Comparison of ENCODE assay signal across 20 mouse cellular contexts in genomic region chr1:73721486-73722225, GRCm38 (mm10).
DNase-seq lines count a peak whose midpoint lies in the region; ATAC-seq and TF ChIP-seq lines count a peak whose summit lies in the region.
"Had no signal": no experiment of that assay in that cellular context is flagged by ENCODE, and none has a peak within 500 bp of the region (broad histone marks: within the 10 kb centered on the region; RNA-seq: fewer than 3 reads in every experiment).

No protein-coding gene starts in this region.

- H3K9me3 ChIP-seq in heart, postnatal 0 days (replicated peaks; ENCODE audit: control insufficient read depth, low read length), result no peaks in the 10 kb centered on the region
- H3K9me3 ChIP-seq in midbrain, postnatal 0 days (ENCODE audit: low read length), result no peaks in the 10 kb centered on the region
- H3K9me3 ChIP-seq in midbrain, embryonic 10.5 days (replicated peaks), result no peaks in the 10 kb centered on the region
- H3K9me3 ChIP-seq: embryonic facial prominence, embryonic 12.5 days; forebrain, embryonic 12.5 days had no signal

- H3K9ac ChIP-seq in heart, postnatal 0 days (replicated peaks; ENCODE audit: low read depth, low read length), result no peak overlapping the region
- no peak overlapping the region for H3K9ac ChIP-seq in midbrain, postnatal 0 days (replicated peaks; ENCODE audit: low read length, poor library complexity, severe bottlenecking)
- H3K9ac ChIP-seq: embryonic facial prominence, embryonic 12.5 days; forebrain, embryonic 12.5 days had no signal

- no peaks in the 10 kb centered on the region for H3K36me3 ChIP-seq in heart, postnatal 0 days (replicated peaks; ENCODE audit: control insufficient read depth, insufficient read depth, low read length)
- no peaks in the 10 kb centered on the region for H3K36me3 ChIP-seq in midbrain, postnatal 0 days (ENCODE audit: insufficient read depth, low read length)
- H3K36me3 ChIP-seq in midbrain, embryonic 10.5 days, result no peaks in the 10 kb centered on the region
- H3K36me3 ChIP-seq: embryonic facial prominence, embryonic 12.5 days; forebrain, embryonic 12.5 days had no signal

- peak; percentile 26 to 31 for DNase-seq in cerebellum, postnatal 10 days
- no peak for DNase-seq in cerebellum, adult 2 months
- DNase-seq in heart, postnatal 0 days (ENCODE audit: low spot score), result no peak
- no peak for DNase-seq in heart, adult 18-20 months
- DNase-seq in kidney, adult 8-10 months, result peak; percentile 23 to 43
- no peak for DNase-seq in kidney, postnatal 10 days
- peak; percentile 15 for DNase-seq in midbrain, postnatal 0 days (ENCODE audit: low spot score)
- DNase-seq in midbrain, embryonic 10.5 days (ENCODE audit: low spot score), result no peak
- DNase-seq: adrenal gland, postnatal 10 days; cerebellum, adult 11 months; cerebellum, postnatal 14 days; embryo, embryonic 11 days; gastrocnemius, adult 2 months; gastrocnemius, postnatal 25 days; heart, adult 2 months; heart, postnatal 36 days had no signal

- TF ChIP-seq EP300 in heart, postnatal 0 days (IDR thresholded peaks at IDR 0.05; ENCODE audit: low read depth), result no peak

- ATAC-seq in heart, postnatal 0 days (ENCODE audit: insufficient read depth, low read depth), result 0 out of 2 replicates have a peak, but pooled peaks have one; percentile 20
- ATAC-seq in midbrain, postnatal 0 days (ENCODE audit: low FRiP score), result no peak
- ATAC-seq: hindbrain, embryonic 16.5 days had no signal

- 51% methylated on average over 6 of the region's 6 CpGs for WGBS in cerebellum, adult 2 months
- WGBS in heart, postnatal 0 days, result 53% methylated on average over 6 of the region's 6 CpGs
- 50% methylated on average over 6 of the region's 6 CpGs for WGBS in midbrain, postnatal 0 days
- 80% methylated on average over 6 of the region's 6 CpGs for WGBS in midbrain, embryonic 10.5 days

- no peak overlapping the region for H3K4me3 ChIP-seq in cerebellum, adult 2 months (replicated peaks; ENCODE audit: insufficient read depth, low read depth, low read length)
- no peak overlapping the region for H3K4me3 ChIP-seq in heart, postnatal 0 days (ENCODE audit: low read depth, low read length)
- H3K4me3 ChIP-seq in midbrain, postnatal 0 days (ENCODE audit: low read depth, low read length), result no peak overlapping the region
- H3K4me3 ChIP-seq in midbrain, embryonic 10.5 days, result no peak overlapping the region
- H3K4me3 ChIP-seq: embryonic facial prominence, embryonic 12.5 days; forebrain, embryonic 12.5 days; gastrocnemius, adult 2 months; heart, adult 2 months had no signal

- TF ChIP-seq CTCF in cerebellum, adult 2 months (IDR thresholded peaks at IDR 0.05; ENCODE audit: borderline replicate concordance, insufficient read depth, low read depth, low read length), result no peak
- no peak for TF ChIP-seq CTCF in heart, postnatal 0 days (IDR thresholded peaks at IDR 0.05; ENCODE audit: low read depth)
- TF ChIP-seq CTCF in midbrain, postnatal 0 days (IDR thresholded peaks at IDR 0.05), result 0 out of 2 replicates have a peak, but pooled peaks have one; percentile 15

- no peak for TF ChIP-seq POLR2A in cerebellum, adult 2 months (IDR thresholded peaks at IDR 0.05; ENCODE audit: borderline replicate concordance, insufficient read depth, low read length)

- peaks cover 48% of the 10 kb centered on the region for H3K4me1 ChIP-seq in cerebellum, adult 2 months (ENCODE audit: control insufficient read depth, insufficient read depth, low read length)
- H3K4me1 ChIP-seq in heart, postnatal 0 days (ENCODE audit: control insufficient read depth, insufficient read depth), result peaks cover 12% of the 10 kb centered on the region
- no peaks in the 10 kb centered on the region for H3K4me1 ChIP-seq in midbrain, postnatal 0 days (ENCODE audit: insufficient read depth, low read length)
- H3K4me1 ChIP-seq in midbrain, embryonic 10.5 days, result peaks cover 4% of the 10 kb centered on the region; the same call in 1 of the 2 replicates
- H3K4me1 ChIP-seq: embryonic facial prominence, embryonic 12.5 days; forebrain, embryonic 12.5 days had no signal

- H3K27me3 ChIP-seq in cerebellum, adult 2 months (ENCODE audit: control insufficient read depth, insufficient read depth, low read length), result no peaks in the 10 kb centered on the region
- no peaks in the 10 kb centered on the region for H3K27me3 ChIP-seq in heart, postnatal 0 days (ENCODE audit: control insufficient read depth, insufficient read depth, low read length)
- H3K27me3 ChIP-seq in midbrain, postnatal 0 days (ENCODE audit: insufficient read depth, low read length), result no peaks in the 10 kb centered on the region
- no peaks in the 10 kb centered on the region for H3K27me3 ChIP-seq in midbrain, embryonic 10.5 days (ENCODE audit: low read depth, poor library complexity, severe bottlenecking)
- H3K27me3 ChIP-seq: embryonic facial prominence, embryonic 12.5 days; forebrain, embryonic 12.5 days had no signal

- H3K27ac ChIP-seq in cerebellum, adult 2 months (ENCODE audit: insufficient read depth, low read length), result no peak overlapping the region
- no peak overlapping the region for H3K27ac ChIP-seq in heart, postnatal 0 days (ENCODE audit: low read depth)
- H3K27ac ChIP-seq in midbrain, postnatal 0 days (ENCODE audit: low read depth, low read length), result no peak overlapping the region
- H3K27ac ChIP-seq in midbrain, embryonic 10.5 days (replicated peaks), result no peak overlapping the region
- H3K27ac ChIP-seq: embryonic facial prominence, embryonic 12.5 days; forebrain, embryonic 12.5 days; gastrocnemius, adult 2 months; heart, adult 2 months had no signal

- H3K4me2 ChIP-seq in heart, postnatal 0 days (ENCODE audit: low read depth, low read length), result no peak overlapping the region
- no peak overlapping the region for H3K4me2 ChIP-seq in midbrain, postnatal 0 days (ENCODE audit: low read depth, low read length, poor library complexity, severe bottlenecking)
- H3K4me2 ChIP-seq: embryonic facial prominence, embryonic 12.5 days; forebrain, embryonic 12.5 days; heart, embryonic 11.5 days had no signal

Comparison
In these comparisons a context has a peak if more than half of its experiments do, and no peak if none do; other contexts are left out.
1. DNase-seq: peak in cerebellum, postnatal 10 days (2 of 2), kidney, adult 8-10 months (2 of 2) and midbrain, postnatal 0 days (single experiment); none in cerebellum, adult 2 months (0 of 2), heart, postnatal 0 days (single experiment), heart, adult 18-20 months (0 of 2), kidney, postnatal 10 days (single experiment) and midbrain, embryonic 10.5 days (single experiment).